Mouse (Mus musculus) ES-E14 (cell line): Measurements from ENCODE around the gene Hoxd11. TPM values are rescaled to one million over a fixed set of nuclear protein-coding genes. Genes with fewer than 3 reads are reported as not detected.

Experiments used
- DNase-seq: peaks from one replicate; pipeline ENCODE4 v3.0.0-alpha.2; 2013; ENCODE audit warnings: low read depth, low spot score
- H3K27ac ChIP-seq: 2 replicates; pipeline ENCODE4 v1.5.1; 2012; ENCODE audit warnings: low read depth, mild to moderate bottlenecking, low read length, moderate library complexity, mixed read lengths; ENCODE audit not compliant: poor library complexity, insufficient read depth, severe bottlenecking
- H3K36me3 ChIP-seq: 2 replicates; pipeline ENCODE4 v1.6.1; 2012; ENCODE audit warnings: mild to moderate bottlenecking, low read length, moderate library complexity, mixed read lengths; ENCODE audit not compliant: control insufficient read depth, poor library complexity, insufficient read depth, severe bottlenecking
- H3K4me1 ChIP-seq, 2 experiments: fragments of 150-350 bp in 1 of 2; sonication (generic) in 1 of 2; 2 replicates each; pipeline ENCODE4 v1.6.1; 2012; ENCODE audit warnings: low read length in 2 of 2, mild to moderate bottlenecking in 1 of 2, mixed read lengths in 1 of 2; ENCODE audit not compliant: control insufficient read depth in 2 of 2, insufficient read depth in 2 of 2, poor library complexity in 1 of 2
- H3K4me3 ChIP-seq, 2 experiments: fragments of 150-350 bp in 1 of 2; sonication (generic) in 1 of 2; 2 replicates each; pipeline ENCODE4 v1.5.1; 2012; ENCODE audit warnings: low read length in 2 of 2, low read depth in 1 of 2, mild to moderate bottlenecking in 1 of 2, mixed read lengths in 1 of 2; ENCODE audit not compliant: insufficient read depth in 1 of 2, poor library complexity in 1 of 2, severe bottlenecking in 1 of 2
- H3K9ac ChIP-seq: 2 replicates; pipeline ENCODE4 v1.6.1; 2012; ENCODE audit warnings: low read depth, mild to moderate bottlenecking, low read length, mixed read lengths; ENCODE audit not compliant: poor library complexity, insufficient read depth, severe bottlenecking
- H3K9me3 ChIP-seq: fragments of 150-350 bp; sonication (generic); 2 replicates; pipeline ENCODE4 v1.6.1; 2012; ENCODE audit warnings: low read depth, mild to moderate bottlenecking, low read length; ENCODE audit not compliant: control insufficient read depth, insufficient read depth
- CHD2 ChIP-seq: IDR thresholded peaks from 2 replicates; pipeline ENCODE4 v1.6.1; 2014; ENCODE audit warnings: mild to moderate bottlenecking, low read depth, low read length, inconsistent platforms
- HCFC1 ChIP-seq: IDR thresholded peaks from 2 replicates; pipeline ENCODE4 v1.6.1; 2012; ENCODE audit warnings: low read length, inconsistent platforms, borderline replicate concordance; ENCODE audit not compliant: insufficient read depth
- MAFK ChIP-seq: IDR thresholded peaks from 2 replicates; pipeline ENCODE4 v1.6.1; 2014; ENCODE audit warnings: mild to moderate bottlenecking, low read depth, low read length, inconsistent platforms; ENCODE audit not compliant: insufficient read depth
- ZC3H11A ChIP-seq: IDR thresholded peaks from 2 replicates; pipeline ENCODE4 v1.6.1; 2012; ENCODE audit warnings: low read depth, mild to moderate bottlenecking, inconsistent platforms, low read length, borderline replicate concordance
- ZNF384 ChIP-seq: IDR thresholded peaks from 2 replicates; pipeline ENCODE4 v1.6.1; 2012; ENCODE audit warnings: low read depth, low read length, inconsistent platforms
- in situ Hi-C, 2 experiments: fragments of 600-800 bp; cut with MboI; formaldehyde crosslinking; loops; one replicate each; pipeline ENCODE4 v1.15.1; 2025; ENCODE audit warnings: low sequenced_read_pairs in 2 of 2, inconsistent platforms in 1 of 2; ENCODE audit not compliant: unreplicated experiment in 2 of 2
- total RNA-seq: library from RNA; depleted of rRNA; stranded (reverse); fragments of 300-350 nt; gene quantifications from 2 replicates; pipeline ENCODE4 v1.2.3, GENCODE M21; 2012

The Hoxd11 gene
- total RNA-seq, 1 experiment = 0.18 TPM

- H3K9me3 ChIP-seq = no peaks in the 10 kb centered on the region
- H3K4me1 ChIP-seq = peaks cover 0 to 1% of the 10 kb centered on the region in 2 experiments; a peak in 1 of 4 replicates
- TF ChIP-seq HCFC1 (no peak), CHD2 (no peak), ZC3H11A (no peak), MAFK (no peak), ZNF384 (no peak)
- DNase-seq = no peak
- no peak overlapping the region for H3K27ac ChIP-seq
- no peaks in the 10 kb centered on the region for H3K36me3 ChIP-seq
- H3K4me3 ChIP-seq = no peak overlapping the region
- in situ Hi-C loops = loop anchor here in 1 of 2 experiments (5.0 to 25.0 kb wide), 2 partner anchors 44 to 894 kb away; no protein-coding TSS in a partner anchor
- no peak overlapping the region for H3K9ac ChIP-seq
Measured at GRCm38 (mm10) chr2:74693432-74693827, 14.1 kb downstream of the Hoxd11 start.

GRCm38 (mm10) chr2:74694066-74694465, 14.7 kb downstream of the Hoxd11 start:
- H3K4me3 ChIP-seq = no peak overlapping the region
- TF ChIP-seq ZC3H11A (no peak), ZNF384 (no peak), MAFK (no peak), CHD2 (no peak), HCFC1 (no peak)
- H3K9me3 ChIP-seq = no peaks in the 10 kb centered on the region
- peaks cover 0 to 3% of the 10 kb centered on the region in 2 experiments; a peak in 1 of 4 replicates for H3K4me1 ChIP-seq
- no peak for DNase-seq
- H3K36me3 ChIP-seq = no peaks in the 10 kb centered on the region
- in situ Hi-C loops = loop anchor here in 1 of 2 experiments (5.0 to 25.0 kb wide), 2 partner anchors 43 to 893 kb away; no protein-coding TSS in a partner anchor
- no peak overlapping the region for H3K27ac ChIP-seq
- H3K9ac ChIP-seq = no peak overlapping the region

- in situ Hi-C loops = loop anchor here in 1 of 2 experiments (25.0 kb wide), 1 partner anchor 892 kb away; no protein-coding TSS in a partner anchor
- no peak overlapping the region for H3K4me3 ChIP-seq
- no peak overlapping the region for H3K9ac ChIP-seq
- no peaks in the 10 kb centered on the region for H3K36me3 ChIP-seq
- no peak for DNase-seq
- no peaks in the 10 kb centered on the region for H3K9me3 ChIP-seq
- H3K27ac ChIP-seq = no peak overlapping the region
- peaks cover 0 to 3% of the 10 kb centered on the region in 2 experiments; a peak in 1 of 4 replicates for H3K4me1 ChIP-seq
- no peak for TF ChIP-seq ZNF384
- no peak for TF ChIP-seq CHD2
- no peak for TF ChIP-seq MAFK
Measured at GRCm38 (mm10) chr2:74695383-74695782, 16.0 kb downstream of the Hoxd11 start.

DNA sequence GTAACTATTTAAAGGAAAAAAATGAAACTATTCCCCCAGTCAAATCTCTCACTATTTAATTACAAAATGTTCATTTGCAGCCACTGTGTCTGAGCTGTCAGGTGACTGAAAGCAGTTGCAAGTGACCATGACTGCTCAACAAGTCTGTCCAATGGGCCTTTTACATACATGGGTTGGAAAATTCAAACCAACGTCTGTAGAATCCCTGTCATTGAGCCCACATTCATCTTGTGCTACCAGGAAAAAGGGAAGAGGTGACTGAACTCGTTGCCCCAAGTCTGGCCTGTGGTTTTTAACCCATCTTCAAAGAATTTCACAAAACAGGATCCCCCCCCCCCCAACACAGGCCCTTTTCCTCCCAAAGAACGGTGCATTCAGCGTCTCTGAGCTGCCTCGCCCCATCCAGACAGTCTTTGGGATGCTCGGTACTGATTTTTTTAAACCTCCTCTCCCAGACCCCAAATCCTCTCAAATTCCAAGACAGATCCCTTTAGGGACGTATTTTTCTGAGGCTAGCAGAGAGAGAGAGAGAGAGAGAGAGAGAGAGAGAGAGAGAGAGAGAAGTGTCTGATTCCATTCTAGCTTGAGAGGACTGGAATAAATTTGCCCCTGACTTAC, 16.6 kb downstream of the Hoxd11 start:
- Histone ChIP-seq H3K4me1 (peaks cover 0 to 3% of the 10 kb centered on the region in 2 experiments; a peak in 1 of 4 replicates), H3K36me3 (no peaks in the 10 kb centered on the region), H3K4me3 (no peak overlapping the region), H3K9ac (no peak overlapping the region), H3K27ac (no peak overlapping the region), H3K9me3 (no peaks in the 10 kb centered on the region)
- no peak for DNase-seq
- in situ Hi-C loops = loop anchor here in 1 of 2 experiments (25.0 kb wide), 1 partner anchor 891 kb away; no protein-coding TSS in a partner anchor
- TF ChIP-seq ZNF384 (no peak), MAFK (no peak), CHD2 (no peak), ZC3H11A (no peak), HCFC1 (no peak)
